Mouse (Mus musculus) thymus, adult 18-20 months (tissue): ENCODE results near the gene Cpm.
A peak's percentile ranks its signal among the peaks of the same experiment; 100 is the strongest.
"Not testable (repeated sequence)": the region's sequence is repeated elsewhere in the genome, so short reads cannot be mapped to it uniquely, and the experiment has no call there.

Experiments used
- DNase-seq, 2 experiments: peaks; one replicate each; pipeline ENCODE4 v3.0.0; 2022; ENCODE audit warnings: mixed read lengths in 2 of 2

Gene Cpm

DNA sequence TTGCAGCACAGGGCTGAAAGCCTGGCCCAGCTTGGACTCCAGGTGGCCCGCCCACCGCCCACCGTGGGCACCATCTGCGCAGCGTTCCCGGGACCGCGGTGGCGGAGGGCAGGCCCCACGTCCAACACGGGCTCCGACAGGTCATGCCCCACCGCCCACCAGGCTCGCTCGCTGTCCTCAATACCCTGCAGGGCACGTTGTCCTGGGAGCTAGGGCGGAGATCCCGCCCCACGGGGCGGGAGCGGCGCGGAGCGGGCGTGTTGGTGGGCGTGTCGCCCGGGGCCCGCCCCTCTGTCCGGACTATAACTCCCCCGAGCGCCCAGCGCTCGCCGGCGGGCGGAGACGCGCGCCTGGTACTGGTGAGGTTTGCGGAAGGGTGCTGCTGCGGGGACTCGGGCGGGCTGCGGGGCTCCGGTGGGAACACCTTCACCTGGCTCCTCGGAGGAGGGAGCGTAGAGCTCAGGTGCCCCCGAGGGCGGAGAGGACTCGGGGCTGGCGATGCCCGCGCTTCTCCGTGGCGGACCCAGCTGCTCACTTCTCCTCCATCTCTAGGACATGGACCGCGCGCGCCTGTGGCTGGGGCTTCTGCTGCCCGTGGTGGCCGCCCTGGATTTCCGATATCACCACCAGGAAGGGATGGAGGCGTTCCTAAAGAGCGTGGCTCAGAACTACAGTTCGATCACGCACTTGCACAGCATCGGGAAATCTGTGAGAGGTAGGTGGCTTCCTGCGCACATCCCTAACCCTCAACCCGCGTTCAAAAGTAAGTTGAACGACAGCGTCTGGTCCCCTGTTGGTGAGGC lies at the start of gene Cpm:
TSS of gene Cpm (plus strand) at position 332 of the 803 bp plus-strand sequence.
- DNase-seq, result peak; percentile 60 to 66

DNA sequence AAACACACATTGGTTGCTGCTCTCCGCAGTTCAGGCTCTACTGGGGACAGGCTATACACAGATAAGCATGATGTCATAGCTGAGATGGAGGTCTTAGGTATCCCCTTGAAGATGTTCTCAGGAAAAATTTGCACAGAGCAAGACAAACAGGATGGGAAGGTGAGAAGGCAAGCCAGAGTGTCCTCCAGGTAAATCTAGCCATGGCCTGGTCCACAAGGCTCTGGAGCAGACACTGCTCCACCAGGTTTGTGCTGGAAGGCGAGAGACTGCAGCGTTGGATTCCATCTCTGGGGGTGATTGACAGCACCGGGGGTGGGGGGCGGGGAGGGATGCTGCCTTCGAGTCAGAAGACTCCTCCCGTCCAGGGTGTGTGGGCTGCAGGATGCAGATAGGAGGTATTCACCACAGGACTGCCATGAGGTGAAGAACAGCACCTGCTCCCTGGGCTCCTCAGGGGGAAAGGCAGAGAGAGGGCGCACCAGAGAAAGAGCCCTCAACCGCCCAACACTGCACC lies 49.5 kb upstream of the Cpm start:
- no peak for DNase-seq

DNA sequence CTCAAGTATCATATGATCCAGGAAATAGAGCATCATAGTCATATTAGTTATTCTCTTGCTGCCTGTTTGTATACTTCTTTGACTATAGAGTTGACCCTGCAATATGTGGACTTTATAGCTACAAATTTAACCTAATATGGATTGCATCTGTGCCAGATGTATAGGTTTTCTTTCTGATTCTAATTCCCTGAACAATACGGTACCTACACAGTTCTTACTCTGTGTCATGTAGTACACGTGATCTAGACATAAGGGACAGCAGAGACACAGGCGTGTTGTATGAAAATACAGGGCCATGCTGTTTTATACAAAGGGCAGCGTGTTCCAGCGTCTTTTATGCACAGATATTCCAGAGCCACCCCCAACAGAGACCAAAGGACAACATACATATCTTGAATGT lies 48.9 kb upstream of the Cpm start:
- DNase-seq, result no peak

DNA sequence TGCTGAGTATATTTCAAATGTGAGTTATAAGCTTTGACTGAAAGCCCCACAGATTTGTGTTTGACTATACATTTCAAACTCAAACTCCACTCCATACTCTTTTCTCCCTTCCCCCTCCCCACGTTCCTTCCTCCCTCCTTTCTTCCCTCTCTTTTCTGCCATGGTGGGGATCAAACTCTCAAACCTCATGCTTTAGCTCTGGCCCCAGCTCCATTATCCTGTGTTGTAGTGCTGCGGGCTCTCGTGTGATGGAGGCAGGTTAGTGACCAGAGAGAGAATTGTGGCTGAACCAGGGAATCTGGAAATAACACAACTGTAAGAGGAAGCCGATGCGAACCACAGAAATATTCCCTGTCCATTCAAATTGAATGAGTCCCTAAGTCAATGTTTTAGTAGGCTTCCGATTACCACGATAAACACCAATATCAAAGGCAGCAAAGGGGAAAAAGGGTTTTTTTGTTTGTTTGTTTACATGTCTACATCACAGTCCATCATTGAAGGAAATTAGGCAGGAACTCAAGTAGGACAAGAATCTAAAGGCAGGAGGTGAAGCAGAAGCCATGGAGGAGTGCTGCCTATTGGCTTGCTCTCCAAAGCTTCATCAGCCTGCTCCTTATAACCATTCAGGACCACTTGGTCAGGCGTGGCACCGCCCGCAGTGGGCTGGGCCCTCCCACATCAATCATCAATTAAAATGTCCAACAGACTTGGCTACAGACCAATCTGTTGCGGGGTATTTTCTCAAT lies 48.1 kb upstream of the Cpm start:
- DNase-seq, result no peak

DNA sequence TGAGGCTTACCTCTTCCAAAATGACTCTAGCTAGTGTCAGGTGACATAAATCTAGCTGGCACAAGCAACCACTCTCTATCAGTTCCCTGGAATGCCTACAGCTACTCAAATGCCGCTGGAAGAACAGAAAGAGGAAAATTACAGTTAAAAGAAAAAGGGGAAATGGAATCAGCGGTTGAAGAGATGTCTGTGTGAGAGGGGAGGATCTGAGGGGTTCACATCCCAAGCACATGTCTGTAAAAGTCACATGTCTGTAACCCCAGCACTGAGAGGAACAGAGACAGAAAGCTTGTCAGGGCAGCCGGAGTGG lies 47.6 kb upstream of the Cpm start:
- DNase-seq, result no peak

DNA sequence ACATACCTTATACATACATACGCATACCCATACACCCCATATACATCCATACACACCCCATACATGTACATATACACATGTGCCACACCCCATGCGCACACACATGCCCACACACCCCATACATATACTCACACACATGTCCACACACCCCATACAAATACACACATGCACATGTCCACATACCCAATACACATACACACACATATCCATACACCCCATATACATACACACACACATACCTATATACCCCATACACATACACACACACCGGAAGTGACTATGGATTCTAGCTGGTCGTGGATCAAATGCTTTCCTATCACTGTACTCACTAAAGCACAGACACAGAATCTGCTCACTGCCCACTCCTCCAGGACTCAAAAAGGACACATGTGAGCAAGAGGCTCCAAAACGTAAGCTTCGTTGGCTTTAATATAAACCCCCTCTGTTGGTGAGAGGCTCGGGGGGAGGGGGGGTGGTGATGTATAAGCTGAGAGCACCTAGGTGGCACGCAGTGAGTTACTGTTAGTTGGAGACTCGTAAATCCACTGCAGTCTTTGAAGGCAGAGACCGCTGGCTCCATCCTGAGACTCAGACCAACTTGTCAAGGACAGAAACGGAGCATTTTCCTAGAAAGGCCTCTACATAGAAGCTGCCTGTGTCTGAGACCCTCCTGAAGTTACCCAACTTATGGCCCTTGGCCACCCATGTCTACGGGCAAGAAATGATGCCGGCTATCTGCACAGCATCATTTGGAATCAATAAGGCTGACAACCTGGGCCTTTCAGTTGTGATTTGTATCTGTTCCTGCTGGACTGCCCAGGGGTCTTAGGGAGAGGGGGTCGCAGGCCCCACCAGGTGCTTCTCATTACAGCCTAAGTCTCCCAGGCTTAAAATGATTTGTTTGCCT lies 45.9 kb upstream of the Cpm start:
- DNase-seq, result no peak

DNA sequence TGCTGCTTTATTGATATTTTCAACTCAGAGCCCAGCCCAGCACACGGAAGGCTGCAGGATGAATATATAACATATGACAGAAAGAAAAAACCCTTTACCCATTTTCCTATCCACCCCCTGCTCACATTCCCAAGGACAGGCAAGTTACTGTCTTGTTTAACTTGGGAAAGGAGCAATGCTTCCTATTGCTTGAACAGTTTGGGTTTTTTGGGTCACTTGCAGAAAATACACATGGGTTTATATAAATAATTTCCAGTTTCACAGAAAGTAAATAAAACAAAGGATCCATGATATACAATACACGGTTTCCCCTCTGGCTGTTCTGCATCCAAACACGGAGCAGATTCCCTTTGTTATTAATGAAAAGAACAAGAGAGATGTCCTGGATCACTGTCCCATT lies 45.2 kb upstream of the Cpm start:
- no peak for DNase-seq

DNA sequence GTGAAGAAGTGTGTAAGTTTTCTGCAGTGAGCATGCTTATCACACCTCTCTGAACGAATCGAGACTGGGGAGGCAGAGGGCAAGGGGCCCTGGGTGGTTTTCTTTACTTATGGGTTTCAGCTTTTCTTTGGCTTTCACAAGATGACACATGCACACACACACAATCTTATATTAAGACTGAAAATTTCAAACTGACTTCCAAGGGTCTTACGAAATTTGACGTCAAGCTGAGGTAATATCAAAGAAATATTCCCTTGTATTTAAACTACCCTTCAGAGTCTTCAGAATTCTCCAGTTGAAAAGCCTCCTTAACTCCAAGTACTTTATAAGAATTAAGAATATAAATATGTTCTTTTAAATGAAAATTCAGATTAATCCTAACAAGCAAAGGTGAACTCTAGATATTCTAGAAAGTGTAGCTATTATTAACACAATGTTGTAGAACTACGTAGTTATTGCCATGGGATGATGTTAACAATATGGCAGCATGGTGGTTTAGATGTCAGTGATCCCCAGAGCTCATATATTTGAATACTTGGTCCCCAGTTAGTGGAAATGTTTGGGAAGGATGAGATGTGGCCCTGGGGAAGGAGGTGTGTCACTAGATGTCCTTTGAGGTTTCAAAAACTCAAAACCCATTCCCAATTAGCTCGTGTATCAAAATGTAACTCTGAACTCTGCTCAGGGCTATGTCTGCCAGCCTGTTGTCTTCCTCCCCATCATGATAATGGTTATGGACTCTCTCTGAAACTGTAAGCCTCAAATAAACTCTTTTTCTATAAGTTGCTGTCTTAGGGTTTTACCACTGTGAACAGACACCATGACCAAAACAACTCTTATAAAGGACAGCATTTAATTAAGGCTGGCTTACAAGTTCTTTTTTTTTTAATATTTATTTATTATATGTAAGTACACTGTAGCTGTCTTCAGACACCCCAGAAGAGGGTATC lies 44.5 kb upstream of the Cpm start:
- no peak for DNase-seq

DNA sequence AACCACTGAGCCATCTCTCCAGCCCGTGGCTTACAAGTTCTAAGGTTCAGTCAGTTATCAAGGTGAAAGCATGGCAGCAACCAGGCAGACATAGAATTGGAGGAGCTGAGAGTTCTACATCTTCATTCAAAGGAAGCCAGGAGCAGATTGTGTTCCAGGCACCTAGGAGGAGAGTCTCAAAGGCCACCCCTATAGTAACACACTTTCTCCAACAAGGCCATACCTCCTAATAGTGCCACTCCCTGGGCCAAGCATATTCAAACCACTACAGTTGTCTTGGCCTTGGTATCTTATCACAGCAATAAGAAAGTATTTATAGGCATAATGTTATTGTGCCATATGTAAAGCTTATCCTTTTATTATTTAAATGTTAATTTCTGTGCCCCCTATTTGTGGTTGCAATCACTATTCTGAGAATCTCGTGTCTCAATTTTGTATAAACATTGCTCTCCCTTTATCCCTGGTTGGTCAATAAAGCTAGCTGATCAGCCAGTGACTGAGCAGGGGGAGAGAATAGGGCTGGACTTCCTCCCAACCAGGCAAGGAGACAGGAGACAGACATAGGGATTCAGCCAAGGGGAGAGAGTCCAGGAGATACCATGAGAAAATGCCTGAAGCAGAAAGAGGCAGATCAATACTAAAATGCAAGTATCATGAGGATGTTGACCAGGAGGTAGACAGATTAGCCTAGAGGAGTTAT lies 43.5 kb upstream of the Cpm start:
- DNase-seq, result no peak

DNA sequence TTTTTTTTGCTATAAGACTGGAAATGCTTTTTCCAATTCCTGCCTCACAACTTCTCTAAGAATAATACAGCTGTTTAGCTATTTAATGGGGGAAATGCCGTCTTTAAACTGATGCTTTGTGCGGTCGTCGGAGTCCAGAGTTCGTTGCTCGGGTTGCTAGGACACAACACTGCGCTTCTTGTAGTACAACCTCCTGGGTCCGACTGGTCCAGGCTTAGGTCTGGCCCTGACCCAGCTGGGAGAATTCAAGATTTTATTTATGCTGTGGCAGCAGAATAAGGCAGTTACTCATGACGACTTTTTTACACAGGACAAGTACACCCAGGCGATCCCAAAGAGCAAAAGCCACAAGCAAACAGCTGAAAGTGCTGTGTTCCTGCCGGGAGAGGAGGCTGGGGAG lies 42.4 kb upstream of the Cpm start:
- DNase-seq, result no peak

DNA sequence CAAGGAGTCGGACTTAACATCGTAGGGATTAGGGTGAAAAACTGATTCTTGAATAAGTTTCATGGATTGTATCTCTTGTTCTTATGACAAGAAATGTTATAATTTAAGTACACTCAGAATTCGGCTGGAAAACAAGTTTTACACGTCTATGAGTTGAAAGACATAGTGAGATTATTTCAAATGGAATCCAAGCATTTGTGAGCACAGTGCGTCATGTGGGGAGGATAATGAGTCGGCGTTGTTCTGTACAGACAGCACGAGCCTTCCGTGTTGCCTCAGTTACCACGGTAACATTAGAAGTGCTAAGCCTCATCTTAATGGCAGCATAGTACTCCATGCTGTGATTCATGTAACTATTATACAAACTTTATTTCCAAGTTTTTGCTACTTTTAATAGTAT lies 42.0 kb upstream of the Cpm start:
- DNase-seq, result no peak

DNA sequence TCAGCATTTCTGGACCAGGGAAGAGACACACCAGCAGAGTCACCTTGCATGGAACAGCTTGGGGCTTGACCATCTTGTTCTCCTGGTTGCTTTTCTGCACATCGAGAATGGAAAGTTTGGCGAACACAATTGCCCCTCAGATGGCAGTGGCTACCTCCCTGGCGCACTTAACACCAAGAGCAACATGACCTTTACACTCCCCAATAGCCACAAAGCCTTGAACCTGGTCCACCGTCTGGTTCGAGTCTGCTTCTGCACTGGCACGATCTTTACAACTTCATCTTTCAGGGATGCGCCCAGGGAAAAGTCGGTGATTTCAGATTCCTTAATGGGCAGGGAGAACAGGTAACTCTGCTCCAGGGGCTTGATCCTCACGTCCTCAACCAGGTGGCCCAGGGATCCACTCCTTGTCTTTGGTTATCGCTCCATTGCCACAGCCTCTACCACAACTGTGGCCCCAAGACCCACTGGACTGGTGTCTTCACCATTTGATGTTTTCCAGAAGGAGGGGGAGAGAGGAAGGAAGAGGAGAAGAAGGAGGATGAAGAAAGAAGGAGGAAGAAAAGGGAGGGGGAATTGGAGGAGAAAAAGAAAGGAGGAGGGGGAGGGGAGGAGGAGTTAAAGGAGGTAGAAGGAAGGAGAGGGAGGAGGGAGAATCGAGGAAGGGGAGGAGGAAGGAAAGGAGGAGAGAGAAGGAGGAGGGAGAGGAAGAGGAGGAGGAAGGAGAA lies 40.7 kb upstream of the Cpm start:
- not testable (repeated sequence) for DNase-seq

DNA sequence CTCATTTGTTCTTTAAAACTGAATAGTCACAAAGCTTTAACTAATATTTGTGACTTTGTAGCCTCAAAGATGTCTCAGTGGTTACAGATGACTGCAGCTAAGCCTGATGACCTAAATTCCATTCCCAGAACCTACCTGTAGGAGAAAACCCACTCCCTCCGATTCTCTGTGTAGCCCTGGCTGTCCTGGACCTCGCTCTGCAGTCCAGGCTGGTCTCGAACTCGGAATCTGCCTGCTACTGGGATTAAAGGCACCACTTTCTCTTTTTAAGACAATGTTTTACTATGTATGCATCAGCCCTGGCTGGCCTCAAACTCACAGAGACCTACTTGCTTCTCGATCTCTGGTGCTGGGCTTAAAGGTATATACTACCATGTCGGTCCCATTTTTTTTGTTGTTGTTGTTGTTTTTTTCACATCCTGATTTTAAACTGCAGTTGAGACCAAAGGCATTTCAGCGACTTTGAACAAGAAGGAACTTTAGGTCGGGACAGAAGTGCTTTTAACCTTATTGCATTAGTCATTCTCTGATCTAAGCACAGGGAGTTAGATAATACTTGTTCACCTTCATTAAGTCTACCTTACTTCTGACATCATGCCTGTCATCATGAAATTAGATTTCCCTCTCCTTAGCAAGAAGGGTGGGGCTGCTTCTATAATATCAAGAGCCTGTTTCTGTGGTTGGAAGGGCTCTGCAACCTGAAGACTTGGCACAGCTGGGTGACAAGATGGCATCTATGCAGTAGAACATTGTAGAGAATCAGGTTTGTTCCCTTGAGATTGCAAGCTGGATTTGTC lies 40.0 kb upstream of the Cpm start:
- DNase-seq, result no peak

DNA sequence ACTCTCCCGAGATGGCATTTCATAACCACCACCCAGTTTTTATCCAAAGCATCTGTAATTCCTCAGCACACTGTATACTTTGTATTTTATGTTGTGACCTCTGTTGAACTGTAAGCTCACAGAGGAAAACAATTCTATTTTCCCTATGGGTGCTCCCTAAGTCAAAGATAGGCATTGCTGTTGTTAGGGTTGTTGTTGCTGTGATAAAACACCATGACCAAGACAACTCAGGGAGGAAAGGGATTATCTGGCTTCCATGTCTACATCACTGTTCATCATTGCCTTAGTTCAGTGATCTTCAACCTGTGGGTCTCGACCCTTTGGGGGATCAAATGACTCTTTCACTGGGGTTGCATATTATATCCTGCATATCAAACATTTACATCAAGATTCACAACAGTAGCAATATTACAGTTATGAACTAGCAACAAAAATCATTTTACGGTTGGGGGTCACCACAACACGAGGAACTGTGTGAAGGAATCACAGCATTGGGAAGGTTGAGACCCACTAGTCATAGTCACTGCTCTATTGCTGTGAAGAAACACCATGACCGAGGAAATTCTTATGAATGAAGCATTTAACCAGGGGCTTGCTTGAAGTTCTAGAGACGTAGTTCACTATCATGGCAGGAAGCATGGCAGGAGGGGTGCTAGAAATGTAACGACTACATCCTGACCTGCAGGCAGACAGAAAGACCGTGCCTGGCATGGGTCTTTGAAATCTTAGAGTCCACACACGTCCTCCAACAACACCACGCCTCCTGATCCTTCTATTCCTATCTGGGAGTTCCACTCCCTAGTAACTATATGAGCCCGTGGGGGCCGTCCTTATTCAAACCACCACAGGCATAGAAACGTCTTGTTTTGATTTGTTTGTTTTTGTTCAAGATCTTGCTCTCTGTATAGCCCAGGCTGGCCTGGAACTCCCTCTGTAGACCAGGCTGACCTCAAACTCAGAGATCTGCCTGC lies 38.7 kb upstream of the Cpm start:
- no peak for DNase-seq

DNA sequence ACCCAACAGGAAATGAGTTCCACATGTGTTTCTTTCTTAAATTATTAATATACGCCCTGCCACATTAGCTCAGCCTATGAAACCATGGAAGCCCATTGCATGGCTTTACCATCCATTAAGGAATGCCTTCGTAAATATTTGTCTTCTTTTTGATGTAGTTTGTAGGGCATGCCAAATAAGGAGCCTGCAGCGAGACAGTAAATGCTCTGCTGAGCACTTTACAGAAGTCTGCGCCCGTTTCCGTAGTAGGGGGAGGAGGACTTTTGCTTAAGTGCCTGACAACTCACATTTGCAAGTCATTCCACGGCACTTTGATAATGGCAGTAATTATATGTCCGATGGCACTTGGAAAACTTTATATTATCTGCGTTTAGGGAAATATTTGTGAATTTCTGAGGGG lies 37.5 kb upstream of the Cpm start:
- no peak for DNase-seq

DNA sequence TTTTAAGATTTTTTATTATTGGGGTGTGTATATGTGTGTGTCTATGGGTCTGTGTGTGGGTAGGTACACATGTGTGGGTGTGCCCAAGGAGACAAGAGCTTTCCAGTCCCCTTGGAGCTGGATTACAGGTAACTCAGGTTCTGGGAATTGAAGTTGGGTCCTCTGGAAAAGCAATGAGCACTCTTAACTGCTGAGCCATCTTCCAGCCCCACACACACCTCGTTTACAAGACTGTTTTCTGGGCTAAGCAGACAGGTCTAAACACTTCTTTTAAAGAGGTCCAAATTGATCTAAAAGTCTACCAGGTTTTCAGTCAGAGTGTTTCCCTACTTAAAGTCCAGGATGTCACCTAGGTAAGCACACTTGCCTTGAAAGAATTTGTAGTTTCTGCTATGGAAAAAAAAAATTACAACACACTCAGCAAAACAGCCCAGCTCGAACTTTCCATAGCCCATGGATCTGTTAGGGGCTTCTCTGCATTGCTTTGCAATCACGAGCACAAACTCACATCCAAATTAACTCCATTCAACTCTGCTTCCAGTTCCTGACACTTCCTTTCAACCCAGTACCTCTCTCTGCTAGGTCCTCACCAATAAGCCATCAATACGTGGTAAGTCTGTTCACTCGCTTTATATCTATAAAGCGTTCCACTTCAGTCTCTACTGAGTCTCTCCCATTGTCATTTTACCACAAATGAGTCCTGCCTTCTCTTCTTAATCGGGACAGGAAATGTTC lies 36.8 kb upstream of the Cpm start:
- DNase-seq, result no peak

DNA sequence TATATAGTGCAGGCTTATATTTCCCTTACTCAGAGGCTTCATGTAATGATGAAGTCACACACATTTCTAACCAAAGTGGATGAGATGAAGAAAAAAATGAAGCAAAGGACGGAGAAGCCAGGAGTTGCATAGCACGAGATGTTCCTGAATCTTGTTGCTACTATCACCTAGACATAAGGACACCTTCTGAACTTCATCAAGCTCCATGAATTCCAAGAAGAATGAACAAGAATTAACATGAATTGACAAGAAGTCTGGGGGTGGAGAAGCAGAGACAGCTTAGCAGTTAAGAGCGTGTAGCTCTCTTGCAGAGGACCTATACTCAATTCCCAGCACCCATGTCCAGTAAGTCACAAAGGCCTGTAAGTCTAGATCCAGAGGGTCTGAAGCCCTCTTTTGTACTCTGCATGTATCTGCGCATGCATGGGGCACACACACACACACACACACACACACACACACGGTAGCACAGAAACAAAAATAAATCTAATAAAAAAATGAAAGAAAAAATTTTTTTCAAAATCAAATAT lies 36.2 kb upstream of the Cpm start:
- no peak for DNase-seq

DNA sequence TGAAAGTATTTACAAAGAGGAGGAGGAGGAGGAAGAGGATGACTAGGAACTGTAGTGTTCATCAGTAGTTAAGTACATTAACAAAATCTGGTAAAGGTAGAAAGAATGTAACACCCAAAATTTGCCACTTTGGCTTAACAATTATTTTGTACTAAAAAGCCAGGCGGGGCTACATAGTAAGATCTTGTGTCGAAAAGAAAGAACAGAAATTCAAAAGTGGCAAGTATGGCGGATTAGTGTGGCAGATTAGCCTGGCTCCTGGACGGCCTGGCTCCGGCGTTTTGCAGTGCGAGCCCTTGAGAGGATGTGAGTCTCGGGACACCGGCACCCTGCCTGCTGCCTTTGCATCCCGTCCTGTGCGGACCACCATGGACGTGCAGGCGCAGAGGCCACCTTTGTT lies 35.4 kb upstream of the Cpm start:
- DNase-seq, result no peak
